Mouse (Mus musculus) MEL (cell line): ENCODE results near the gene Smim27.

Source experiments
- BHLHE40 ChIP-seq: IDR thresholded peaks from 2 replicates; pipeline ENCODE4 v1.6.1; 2012; ENCODE audit warnings: low read depth, mild to moderate bottlenecking, inconsistent platforms, low read length, improper control_type of control experiment, borderline replicate concordance
- CTCF ChIP-seq, 3 experiments: IDR thresholded peaks in 2 of 3; conservative IDR thresholded peaks in 1 of 3; 2 replicates each; pipeline ENCODE4 v1.5.1; 2011 to 2012; ENCODE audit warnings: low read length in 3 of 3, low read depth in 2 of 3, mild to moderate bottlenecking in 2 of 3, improper control_type of control experiment in 1 of 3, inconsistent platforms in 1 of 3, mixed read lengths in 1 of 3, moderate library complexity in 1 of 3; ENCODE audit not compliant: control insufficient read depth in 1 of 3, insufficient read depth in 1 of 3, poor library complexity in 1 of 3, severe bottlenecking in 1 of 3
- EP300 ChIP-seq, 2 experiments: IDR thresholded peaks; 2 replicates each; pipeline ENCODE4 v1.6.1; 2011; ENCODE audit warnings: improper control_type of control experiment in 2 of 2, low read length in 2 of 2, low read depth in 1 of 2, mild to moderate bottlenecking in 1 of 2
- ETS1 ChIP-seq: IDR thresholded peaks from 2 replicates; pipeline ENCODE4 v1.6.1; 2012; ENCODE audit warnings: low read depth, mild to moderate bottlenecking, inconsistent platforms, low read length, improper control_type of control experiment, moderate library complexity
- GABPA ChIP-seq: IDR thresholded peaks from 2 replicates; pipeline ENCODE4 v1.6.1; 2012; ENCODE audit warnings: low read depth, mild to moderate bottlenecking, inconsistent platforms, low read length, improper control_type of control experiment, moderate library complexity
- MXI1 ChIP-seq: IDR thresholded peaks from 2 replicates; pipeline ENCODE4 v1.6.1; 2011; ENCODE audit warnings: mild to moderate bottlenecking, low read depth, low read length, improper control_type of control experiment
- MYB ChIP-seq: IDR thresholded peaks from 2 replicates; pipeline ENCODE4 v1.6.1; 2011; ENCODE audit warnings: mild to moderate bottlenecking, low read depth, low read length, improper control_type of control experiment
- POLR2A ChIP-seq, 2 experiments: IDR thresholded peaks; 2 replicates each; pipeline ENCODE4 v1.6.1; 2011 to 2012; ENCODE audit warnings: low read length in 2 of 2, mild to moderate bottlenecking in 2 of 2, control low read depth in 1 of 2, improper control_type of control experiment in 1 of 2, low read depth in 1 of 2, moderate library complexity in 1 of 2; ENCODE audit not compliant: control insufficient read depth in 1 of 2, insufficient read depth in 1 of 2, poor library complexity in 1 of 2
- RAD21 ChIP-seq: IDR thresholded peaks from 2 replicates; pipeline ENCODE4 v1.6.1; 2011; ENCODE audit warnings: mild to moderate bottlenecking, low read depth, low read length, improper control_type of control experiment
- TAL1 ChIP-seq: IDR thresholded peaks from 2 replicates; pipeline ENCODE4 v1.6.1; 2012; ENCODE audit warnings: mild to moderate bottlenecking, inconsistent platforms, low read length, moderate library complexity, mixed read lengths
- TCF12 ChIP-seq: IDR thresholded peaks from 2 replicates; pipeline ENCODE4 v1.6.1; 2014; ENCODE audit warnings: low read depth, mild to moderate bottlenecking, inconsistent platforms, low read length, improper control_type of control experiment, moderate library complexity
- USF2 ChIP-seq, 2 experiments: IDR thresholded peaks; 2 replicates each; pipeline ENCODE4 v1.6.1; 2011 to 2012; ENCODE audit warnings: improper control_type of control experiment in 2 of 2, low read length in 2 of 2, borderline replicate concordance in 1 of 2, inconsistent platforms in 1 of 2, low read depth in 1 of 2, mild to moderate bottlenecking in 1 of 2; ENCODE audit not compliant: insufficient read depth in 1 of 2
- ZNF384 ChIP-seq: IDR thresholded peaks from 2 replicates; pipeline ENCODE4 v1.6.1; 2012; ENCODE audit warnings: low read depth, mild to moderate bottlenecking, inconsistent platforms, low read length, improper control_type of control experiment

DNA sequence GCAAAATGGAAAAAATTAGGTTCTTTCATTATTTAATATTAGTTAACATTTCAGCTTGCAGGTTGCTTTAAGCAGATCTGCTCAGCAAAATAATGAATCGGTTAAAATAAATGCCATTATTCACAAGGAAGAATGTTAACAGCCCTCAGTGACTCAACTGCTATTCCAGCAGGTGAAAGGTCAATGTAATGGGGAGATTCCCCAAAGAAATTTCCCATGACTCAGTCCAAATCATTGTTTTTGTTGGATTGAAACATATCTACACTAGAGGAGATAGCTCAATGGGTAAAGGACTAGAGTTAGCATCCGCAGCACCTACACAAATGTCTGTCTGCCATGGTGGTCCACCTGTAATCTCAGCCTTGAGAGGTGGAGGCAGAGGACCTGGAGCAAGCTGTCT lies 19.7 kb downstream of the Smim27 start:
- TF ChIP-seq RAD21 (no peak), TAL1 (no peak), MYB (no peak), MXI1 (no peak), EP300 (IDR thresholded peaks at IDR 0.05; ENCODE audit: low read depth in 1 of 2, low read length in 2 of 2) (no peak), BHLHE40 (no peak), CTCF (IDR thresholded peaks at IDR 0.05 in 2 of 3, conservative IDR thresholded peaks at IDR 0.05 in 1 of 3; ENCODE audit: control insufficient read depth in 1 of 3, insufficient read depth in 1 of 3, low read depth in 2 of 3, low read length in 3 of 3, poor library complexity in 1 of 3, severe bottlenecking in 1 of 3) (no peak), ZNF384 (no peak), ETS1 (no peak), POLR2A (IDR thresholded peaks at IDR 0.05; ENCODE audit: control insufficient read depth in 1 of 2, insufficient read depth in 1 of 2, low read depth in 1 of 2, low read length in 2 of 2, poor library complexity in 1 of 2) (no peak), TCF12 (no peak), GABPA (no peak), USF2 (IDR thresholded peaks at IDR 0.05; ENCODE audit: borderline replicate concordance in 1 of 2, insufficient read depth in 1 of 2, low read depth in 1 of 2, low read length in 2 of 2) (no peak)
